2 mouse cellular contexts compared by ENCODE assay signal in the genomic region with DNA sequence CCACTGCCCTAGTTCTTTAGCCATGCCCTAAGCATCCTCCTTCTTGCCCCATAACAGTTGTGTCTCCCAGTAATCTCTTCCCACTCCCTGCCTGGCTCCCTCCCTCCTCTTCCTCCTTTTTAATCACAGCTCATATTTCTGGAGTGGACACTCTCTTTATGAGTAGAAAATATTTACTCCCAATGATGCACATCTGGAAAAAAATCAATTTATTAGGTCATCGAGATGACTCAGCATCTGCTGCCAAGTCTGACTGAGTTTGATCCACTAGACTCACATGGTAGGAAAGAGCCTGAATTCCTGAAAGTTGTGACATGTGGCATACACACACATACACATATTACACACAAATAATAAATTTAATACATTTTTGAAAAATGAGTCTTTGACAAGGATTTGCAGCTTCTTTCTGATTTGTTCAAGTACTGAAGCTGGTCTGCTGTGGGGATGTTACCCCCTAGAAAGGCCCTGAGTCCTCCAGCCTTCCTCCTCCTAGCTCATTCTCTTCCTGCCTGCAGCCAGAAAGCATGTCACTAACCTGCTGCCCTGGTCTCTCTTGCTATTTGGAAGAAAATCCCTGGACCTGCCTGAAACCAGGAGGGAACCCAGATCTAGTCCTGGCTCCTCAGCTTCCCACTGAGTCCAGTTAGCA.
TF ChIP-seq lines count a peak whose summit lies in the region.

No protein-coding gene starts in this region.

TF ChIP-seq in CH12.LX, 34 proteins besides CTCF, POLR2A, EP300 and RAD21 (continued from another document):
- peak; percentile 63; the same call in 1 of the 2 replicates for TF ChIP-seq MAFK (IDR thresholded peaks at IDR 0.05; ENCODE audit: insufficient replicate concordance, low read length)
- no peak for TF ChIP-seq IRF4 (IDR thresholded peaks at IDR 0.05; ENCODE audit: low read depth, low read length)
- no peak for TF ChIP-seq HCFC1 (IDR thresholded peaks at IDR 0.05; ENCODE audit: low read depth, low read length)
- no peak for TF ChIP-seq JUN (IDR thresholded peaks at IDR 0.05; ENCODE audit: insufficient read depth, low read depth, low read length)
- TF ChIP-seq NELFE (IDR thresholded peaks at IDR 0.05; ENCODE audit: low read depth, low read length): no peak

TF ChIP-seq in MEL, 35 proteins besides CTCF, POLR2A, EP300 and RAD21 (continued from another document):
- TF ChIP-seq CHD2 (IDR thresholded peaks at IDR 0.05; ENCODE audit: low read length): no peak
- no peak for TF ChIP-seq ZC3H11A (IDR thresholded peaks at IDR 0.05; ENCODE audit: low read depth, low read length)
- no peak for TF ChIP-seq GATA1 (IDR thresholded peaks at IDR 0.05; ENCODE audit: low read depth, low read length)
- TF ChIP-seq MAZ (IDR thresholded peaks at IDR 0.05; ENCODE audit: low read depth, low read length): no peak
- no peak for TF ChIP-seq TAL1 (IDR thresholded peaks at IDR 0.05; ENCODE audit: low read length)
- TF ChIP-seq GABPA (IDR thresholded peaks at IDR 0.05; ENCODE audit: low read depth, low read length): no peak
- no peak for TF ChIP-seq MEF2A (IDR thresholded peaks at IDR 0.05; ENCODE audit: extremely low read depth, insufficient replicate concordance, low read depth, low read length, poor library complexity, severe bottlenecking)
- TF ChIP-seq CHD1 (IDR thresholded peaks at IDR 0.05; ENCODE audit: low read depth, low read length): no peak
